Mouse (Mus musculus) layer of hippocampus, postnatal 36 days (tissue): ENCODE results near the gene Hnf4a. TPM values are rescaled to one million over a fixed set of nuclear protein-coding genes. Genes with fewer than 3 reads are reported as not detected.
A peak's percentile ranks its signal among the peaks of the same experiment; 100 is the strongest.

ENCODE experiments used
- DNase-seq, 2 experiments: peaks; one replicate each; pipeline ENCODE4 v3.0.0; 2022
- total RNA-seq, 2 experiments: library from RNA; stranded (reverse); gene quantifications; 2 replicates each; pipeline ENCODE4 v1.2.3; 2021

The Hnf4a gene
- total RNA-seq, 2 experiments from 2014 or later, result not detected

DNA sequence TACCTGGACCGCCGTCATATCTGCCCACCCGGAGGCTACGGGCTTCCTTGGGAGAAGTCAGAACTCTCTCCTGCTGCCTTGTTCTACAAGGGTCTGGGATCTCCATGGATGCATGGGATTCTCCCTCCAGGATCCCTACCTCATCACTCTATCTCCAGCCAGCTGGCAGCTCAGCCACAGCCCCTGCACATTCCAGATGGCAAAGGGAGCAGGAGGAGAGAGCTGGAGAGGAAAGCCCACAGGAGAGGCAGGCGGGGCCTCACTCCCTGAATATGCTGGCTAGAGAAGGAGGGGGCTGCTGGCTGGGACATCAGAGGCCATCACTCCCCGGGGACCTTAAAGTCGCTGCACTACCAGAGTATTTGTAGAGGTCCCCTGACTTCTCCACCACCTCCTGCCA lies 15.3 kb upstream of the Hnf4a start:
- DNase-seq, result no peak

GRCm38 (mm10) chr2:163492018-163492417 lies 14.6 kb upstream of the Hnf4a start, which contains the start of gene R3hdml:
Gene R3hdml (plus strand): TSS chr2:163492318.
- DNase-seq, result no peak

GRCm38 (mm10) chr2:163493031-163493430 lies 13.6 kb upstream of the Hnf4a start:
- no peak for DNase-seq

DNA sequence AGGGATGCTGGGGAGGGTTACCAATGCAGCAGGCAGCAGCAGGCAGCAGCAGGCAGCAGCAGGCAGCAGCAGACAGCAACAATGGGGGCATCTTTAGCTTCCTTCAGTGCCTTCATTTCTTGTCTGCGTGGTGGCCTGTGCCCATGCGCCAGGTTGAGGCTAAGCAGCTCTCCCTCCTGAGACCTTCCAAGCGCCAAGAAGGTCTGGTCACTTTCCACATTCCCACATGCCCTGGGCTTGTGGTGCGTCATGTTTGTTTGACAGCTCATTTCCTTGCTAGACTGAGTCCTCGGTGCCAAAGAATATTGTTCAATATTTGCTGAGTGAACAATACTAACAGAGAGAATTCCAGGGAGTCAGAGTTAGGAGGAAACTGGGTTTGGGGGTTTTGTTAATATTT lies 12.6 kb upstream of the Hnf4a start:
- no peak for DNase-seq

GRCm38 (mm10) chr2:163494456-163494855 lies 12.2 kb upstream of the Hnf4a start:
- DNase-seq, result no peak

GRCm38 (mm10) chr2:163502219-163502618 lies 4.4 kb upstream of the Hnf4a start:
- no peak for DNase-seq

GRCm38 (mm10) chr2:163503191-163503590 lies 3.4 kb upstream of the Hnf4a start:
- no peak for DNase-seq

- no peak for DNase-seq
Measured at GRCm38 (mm10) chr2:163525761-163526243, 19.2 kb downstream of the Hnf4a start.

- DNase-seq, result no peak
Measured at GRCm38 (mm10) chr2:163527497-163527896, 20.9 kb downstream of the Hnf4a start.

DNA sequence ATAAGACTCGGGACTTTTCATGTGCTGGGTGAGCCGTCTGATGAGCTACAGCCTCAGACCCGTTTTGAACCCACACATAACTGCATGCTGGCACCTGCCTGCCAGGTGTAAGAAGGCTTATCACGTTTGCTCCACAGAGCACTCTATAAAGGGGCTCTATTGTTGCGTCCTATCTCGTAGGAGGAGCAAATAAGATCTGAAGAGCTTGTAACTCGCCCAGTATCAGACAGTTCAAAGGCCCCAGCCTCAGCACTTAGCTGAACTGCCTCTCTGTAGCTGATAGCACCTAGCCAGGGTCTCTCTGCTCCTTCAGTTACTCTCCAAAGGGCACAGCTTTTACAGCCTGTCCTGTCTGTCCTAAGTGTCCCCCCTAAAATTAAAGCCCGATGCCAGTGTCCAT lies 23.8 kb downstream of the Hnf4a start:
- no peak for DNase-seq

DNA sequence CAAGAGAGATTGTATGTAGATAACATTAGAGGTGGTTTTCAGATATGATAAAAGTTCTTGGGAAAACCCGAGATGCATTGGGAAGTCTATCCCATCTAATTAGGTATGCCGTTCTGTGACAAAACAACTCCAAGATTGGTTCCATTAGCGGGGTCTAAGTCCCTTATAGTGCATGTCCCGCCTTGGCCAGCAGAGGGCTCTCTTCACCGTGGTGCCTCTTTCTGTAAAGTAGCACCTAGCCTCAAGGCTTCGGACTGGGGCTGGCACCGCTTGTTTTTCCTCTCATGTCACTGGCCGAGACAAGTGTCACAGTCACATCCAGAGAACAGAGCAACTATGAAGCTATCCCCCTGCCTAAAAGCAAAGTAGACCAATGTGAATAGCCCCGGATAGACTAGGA lies 25.3 kb downstream of the Hnf4a start:
- peak; percentile 66 to 71 for DNase-seq

- no peak for DNase-seq
Measured at GRCm38 (mm10) chr2:163533226-163533625, 26.6 kb downstream of the Hnf4a start.

DNA sequence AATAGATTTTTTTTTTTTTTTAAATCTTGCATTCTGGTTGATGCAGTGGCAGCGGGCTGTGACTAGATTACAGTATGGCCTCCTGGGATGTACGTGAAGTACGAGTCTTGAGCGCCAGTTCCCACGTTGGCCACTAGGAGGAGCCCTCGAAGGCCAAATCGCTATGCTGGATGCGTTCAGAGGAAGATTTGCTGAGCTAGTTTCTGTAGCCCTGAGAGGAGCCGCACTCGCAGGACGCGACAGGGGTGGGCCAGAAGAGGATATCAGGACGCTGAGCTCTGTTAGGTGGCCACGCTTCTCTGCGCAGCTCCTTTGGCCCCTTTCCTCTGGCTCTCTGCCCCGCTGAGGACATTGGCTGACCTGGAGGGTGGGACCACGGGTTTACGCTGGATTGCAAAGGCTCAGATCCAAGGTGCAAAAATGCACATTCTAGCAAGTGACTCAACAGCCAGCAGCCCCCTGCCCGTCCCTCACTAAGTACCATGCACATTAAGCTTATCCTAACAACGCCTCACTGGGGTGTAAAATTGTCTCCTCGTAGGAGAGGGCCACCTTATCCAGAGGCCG lies 28.4 kb downstream of the Hnf4a start:
- peak; percentile 81 to 83 for DNase-seq

GRCm38 (mm10) chr2:163537443-163537842 lies 30.8 kb downstream of the Hnf4a start:
- DNase-seq, result no peak

GRCm38 (mm10) chr2:163538410-163538809 lies 31.8 kb downstream of the Hnf4a start:
- peak; percentile 10 to 17 for DNase-seq

GRCm38 (mm10) chr2:163539321-163540040 lies 32.9 kb downstream of the Hnf4a start:
- DNase-seq, result no peak

DNA sequence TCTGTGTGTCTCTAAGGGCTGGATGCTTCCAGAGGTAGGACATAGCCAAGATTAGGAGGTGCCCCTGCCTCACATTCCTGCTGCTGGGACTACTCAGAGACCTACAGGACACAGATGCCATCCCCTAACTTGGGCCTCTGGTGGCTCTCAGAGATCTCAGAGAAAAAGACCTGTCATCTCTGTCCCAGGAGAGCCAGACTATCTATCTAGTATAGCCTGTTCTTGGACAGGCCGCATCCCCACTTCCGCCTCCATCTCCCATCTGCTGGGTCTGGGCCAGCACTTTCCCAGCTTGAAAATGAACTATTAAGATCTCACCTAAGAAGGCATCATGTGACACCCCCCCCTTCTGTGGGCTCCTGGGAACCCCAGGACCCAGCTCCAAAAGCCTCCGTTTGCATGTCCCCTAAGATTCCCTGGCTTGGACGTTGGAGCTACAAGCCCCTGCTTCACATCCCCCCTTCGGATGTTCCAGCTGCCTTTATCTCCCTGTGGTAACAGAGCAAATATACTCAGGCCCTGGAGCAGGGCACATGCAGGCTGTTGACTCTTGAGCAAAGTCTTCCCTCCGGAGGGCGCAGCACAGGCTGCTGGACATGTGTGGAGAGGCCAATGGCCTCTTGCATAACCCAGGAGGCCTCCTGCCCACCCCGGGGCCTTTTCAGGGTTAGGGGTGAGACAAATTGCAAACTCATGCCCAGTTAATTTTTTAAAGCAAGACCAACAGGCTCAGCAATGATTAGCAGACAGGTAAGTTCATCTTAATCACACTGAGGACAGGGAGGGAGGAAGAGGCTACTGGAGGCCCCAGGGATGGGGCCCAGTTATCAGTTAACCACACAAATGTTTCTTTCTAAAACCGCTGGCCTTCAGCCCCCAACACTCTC lies 33.9 kb downstream of the Hnf4a start:
- no peak for DNase-seq

- DNase-seq, result no peak
Measured at GRCm38 (mm10) chr2:163541568-163542182, 35.1 kb downstream of the Hnf4a start.

DNA sequence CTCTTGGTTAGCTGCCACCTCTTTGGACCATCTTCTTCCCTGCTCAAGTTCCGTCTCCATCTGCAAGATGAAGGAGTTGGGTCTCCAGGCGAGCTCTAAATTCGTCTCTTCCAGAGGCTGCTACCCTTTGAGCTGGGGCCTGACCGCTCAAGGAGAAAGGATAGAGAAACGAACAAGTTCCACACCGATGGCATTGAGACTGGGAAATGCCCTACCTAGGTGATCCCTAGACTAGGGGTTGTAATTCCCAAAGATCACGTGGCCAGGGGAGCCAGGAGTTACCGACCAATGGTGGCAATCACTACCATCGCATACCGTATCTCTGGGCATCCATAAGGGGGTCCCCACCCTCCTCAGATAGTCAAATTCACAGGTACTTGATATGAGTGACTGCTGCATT lies 36.1 kb downstream of the Hnf4a start:
- no peak for DNase-seq

DNA sequence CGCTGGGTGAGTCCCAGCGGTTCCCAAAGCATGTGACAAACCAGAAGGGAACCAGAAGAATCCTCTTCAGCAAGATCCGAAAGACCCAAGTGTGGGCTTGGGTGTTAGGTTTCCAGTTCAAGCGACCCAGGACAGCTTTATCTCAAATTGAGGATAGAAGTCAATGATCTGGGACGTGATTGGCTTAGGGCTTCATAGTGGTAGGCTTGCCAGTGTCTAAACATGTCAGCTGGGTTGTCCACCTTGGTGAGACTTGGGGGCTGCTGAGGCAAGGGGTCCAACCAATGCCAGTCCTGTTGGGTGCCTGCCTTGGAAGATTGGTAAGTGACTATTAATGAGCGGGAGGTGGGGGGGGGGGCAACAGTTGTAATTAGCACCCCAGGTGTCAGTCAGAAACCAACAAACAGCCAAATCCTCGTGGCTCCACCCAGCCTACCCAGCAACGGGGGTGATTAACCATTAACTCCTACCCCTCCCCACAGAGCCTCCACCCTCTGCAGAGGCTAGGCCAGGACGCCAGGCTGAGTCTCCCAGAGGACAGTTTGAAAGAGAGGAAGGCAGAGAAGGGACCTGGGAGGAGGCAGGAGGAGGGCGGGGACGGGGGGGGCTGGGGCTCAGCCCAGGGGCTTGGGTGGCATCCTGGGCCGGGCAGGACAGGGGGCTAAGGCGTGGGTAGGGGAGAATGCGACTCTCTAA lies 40.2 kb downstream of the Hnf4a start:
- no peak for DNase-seq

DNA sequence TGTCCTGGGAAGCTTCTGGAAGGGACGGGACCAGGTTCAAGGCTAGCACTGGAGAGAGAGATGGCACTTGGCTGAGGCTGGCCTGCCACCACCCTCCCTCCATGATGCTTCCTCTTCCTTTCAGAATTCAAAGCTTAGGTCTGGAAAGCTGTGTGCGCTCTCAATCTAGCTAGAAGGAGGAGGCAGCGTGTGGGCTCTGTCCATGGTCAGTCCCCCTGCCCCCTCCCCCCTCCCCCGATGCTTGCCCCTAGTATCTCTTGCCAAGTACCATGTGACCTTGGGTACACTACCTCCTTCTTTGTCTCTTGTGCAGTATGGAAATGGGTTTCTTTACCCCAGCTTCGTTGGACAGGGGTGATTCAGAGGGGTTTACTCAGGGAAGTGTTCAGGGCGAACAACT lies 42.2 kb downstream of the Hnf4a start:
- DNase-seq, result no peak

GRCm38 (mm10) chr2:163549786-163550185 lies 43.2 kb downstream of the Hnf4a start:
- no peak for DNase-seq
